Mouse (Mus musculus) adrenal gland, postnatal 14 days (tissue): ENCODE measurements at regions not wholly inside any gene's neighbourhood (a gene's known extent, or its start where the extent isn't known, plus 50 kb on each side); places are given as distances from the start of the nearest gene placed in this dataset.

Experiments
- DNase-seq: peaks from one replicate; pipeline ENCODE4 v3.0.0; 2021; ENCODE audit warnings: mixed read lengths

DNA sequence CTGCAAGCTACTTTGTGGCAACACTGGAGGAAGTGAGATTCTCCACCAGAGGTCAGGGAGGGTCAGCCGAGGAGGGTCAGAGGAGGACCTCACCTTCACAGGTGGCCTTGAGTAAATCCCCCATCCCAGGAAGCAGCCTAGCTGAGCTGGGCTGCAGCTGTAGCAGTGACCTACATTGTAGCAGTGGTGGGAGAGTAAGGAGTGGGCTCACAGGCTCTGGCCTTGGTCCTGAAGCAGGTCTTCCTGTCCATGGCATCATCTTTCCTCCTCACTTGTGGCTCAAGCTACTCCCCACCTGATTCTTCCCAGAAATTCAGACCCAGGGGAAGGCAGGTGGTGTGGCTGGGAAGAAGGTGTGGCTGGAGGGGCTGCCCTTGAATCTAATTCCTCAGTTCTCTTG lies 84.3 kb downstream of the 1810013L24Rik start:
- peak; percentile 6 for DNase-seq

DNA sequence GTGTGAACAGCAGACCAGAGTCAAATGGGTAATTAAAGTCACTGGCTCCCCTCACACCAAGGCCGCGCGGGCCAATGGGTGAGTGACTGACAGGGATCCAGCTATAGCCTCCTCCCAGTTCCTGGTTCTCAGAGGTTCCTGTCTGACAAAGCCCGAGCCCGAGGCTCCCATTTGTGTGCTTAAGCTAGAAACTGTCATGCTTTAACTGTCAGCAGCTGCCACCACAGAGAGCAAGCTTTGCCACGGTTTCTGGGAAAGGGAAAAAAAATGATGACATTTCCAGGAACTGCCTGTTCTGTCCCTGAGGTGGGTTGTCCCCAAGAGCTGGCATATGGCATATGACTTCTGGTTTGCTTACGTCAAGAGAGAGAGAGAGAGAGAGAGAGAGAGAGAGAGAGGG lies 86.2 kb downstream of the 1810013L24Rik start:
- DNase-seq = no peak

DNA sequence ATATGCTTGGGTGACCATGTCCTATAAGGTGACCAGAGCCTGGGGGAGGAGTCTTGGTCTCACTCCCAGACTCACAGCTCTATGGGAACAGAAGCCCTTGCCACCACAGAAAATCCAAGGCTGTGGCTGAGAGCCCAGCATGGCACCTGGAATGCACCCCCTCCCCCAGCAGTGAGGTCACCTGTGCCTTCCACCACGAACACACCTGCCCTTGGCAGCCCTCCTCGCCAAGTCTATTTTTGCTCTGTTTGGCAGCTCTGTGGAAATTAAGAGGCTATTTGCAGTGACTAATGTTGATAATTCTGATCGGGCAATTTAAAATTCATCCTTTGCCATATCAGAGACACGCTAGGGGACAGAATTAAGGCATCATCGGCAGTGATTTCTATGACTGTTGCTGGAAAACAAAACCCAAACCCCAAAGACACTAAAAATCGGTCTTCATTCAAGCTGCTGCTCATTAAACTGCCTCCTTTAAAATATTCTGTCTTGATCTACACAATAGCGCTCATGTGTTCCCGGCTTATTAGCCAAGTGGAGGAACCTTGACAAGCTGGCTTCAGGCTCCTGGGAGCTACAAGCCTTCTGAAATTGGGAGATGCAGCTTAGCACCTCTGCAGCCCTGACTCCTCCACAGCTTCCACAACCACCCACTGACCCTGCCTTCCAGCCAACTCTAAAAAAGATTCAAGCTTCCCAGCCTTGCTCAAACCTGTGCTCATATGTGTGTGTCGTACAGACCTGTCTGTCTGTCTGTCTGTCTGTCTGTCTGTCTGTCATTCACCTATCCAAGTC lies 89.0 kb downstream of the 1810013L24Rik start:
- DNase-seq = no peak

DNA sequence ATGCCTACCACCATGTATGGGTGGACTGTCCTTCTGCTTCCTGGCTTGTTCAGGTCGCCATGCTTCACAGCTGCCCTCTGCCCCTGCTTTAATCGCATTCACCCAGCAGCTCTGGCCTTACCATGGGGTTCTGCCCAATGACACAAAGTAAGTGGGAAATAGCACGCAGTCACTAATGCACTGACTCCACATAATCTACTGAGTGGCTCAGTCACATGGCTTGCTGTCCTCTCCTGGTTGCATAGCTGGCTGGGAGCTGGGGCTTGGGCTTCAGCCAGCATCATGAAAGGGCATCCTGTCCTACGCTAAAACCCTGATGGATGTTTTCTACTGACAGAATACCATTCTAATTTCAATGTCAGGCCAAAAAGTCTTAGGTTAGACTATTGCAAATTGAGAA lies 94.8 kb downstream of the 1810013L24Rik start:
- peak; percentile 42 for DNase-seq

DNA sequence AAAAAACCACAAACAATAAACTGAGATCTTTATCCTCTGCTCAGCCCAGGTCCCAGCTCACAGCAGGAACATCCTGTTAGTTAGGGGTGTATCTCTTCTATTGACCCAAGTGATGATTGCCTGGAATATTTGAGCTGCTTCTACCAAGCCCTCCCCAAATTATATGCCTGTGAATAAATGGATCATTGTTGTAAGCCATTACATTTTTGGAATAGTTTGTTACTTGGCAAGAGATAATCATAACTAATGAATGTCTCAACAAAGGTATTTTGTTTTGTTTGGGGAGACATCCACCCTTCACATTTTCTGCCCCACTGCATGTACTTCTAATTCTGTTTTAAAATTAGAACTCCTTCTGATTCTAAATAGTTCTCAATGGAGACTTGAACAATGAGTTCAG lies 102.1 kb downstream of the 1810013L24Rik start:
- DNase-seq = no peak

DNA sequence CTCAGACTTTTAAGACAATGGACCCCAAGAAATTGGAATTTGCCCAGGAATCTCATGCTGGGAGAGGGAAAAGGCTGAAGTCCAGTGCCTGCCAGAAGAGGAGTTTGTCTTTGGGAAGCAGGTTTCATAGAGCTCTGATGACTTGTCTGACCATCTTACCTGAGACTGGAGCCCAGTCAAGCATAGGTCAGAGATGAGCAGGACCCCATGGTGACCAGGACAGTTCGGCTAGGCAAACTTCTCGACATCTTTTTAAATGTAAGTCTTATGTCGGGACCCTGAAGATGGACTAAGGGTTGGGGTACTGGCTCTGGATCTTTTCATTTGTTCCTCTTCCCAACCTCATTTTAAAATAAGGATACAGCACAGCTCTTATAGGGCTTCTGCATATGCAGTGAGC lies 103.2 kb downstream of the 1810013L24Rik start:
- DNase-seq = no peak

DNA sequence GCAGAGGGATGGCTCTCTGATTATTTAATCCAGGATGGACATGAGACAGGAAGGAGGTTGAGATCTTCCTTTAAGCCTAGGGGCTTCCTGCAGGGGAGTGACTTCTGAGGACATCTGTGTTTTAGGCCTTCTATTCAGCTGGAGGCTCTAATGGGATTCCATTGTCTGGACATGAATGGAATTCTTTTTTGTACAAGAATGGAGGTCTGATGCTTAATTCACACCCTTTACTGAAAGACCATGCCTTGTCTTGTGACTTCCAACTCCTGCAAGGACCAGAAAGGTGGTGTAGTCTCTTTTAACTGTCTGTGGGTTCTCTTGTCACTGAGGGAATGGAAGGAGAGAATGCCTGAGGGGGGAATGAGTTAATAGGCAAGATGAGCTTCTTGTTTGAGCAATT lies 106.5 kb downstream of the 1810013L24Rik start:
- no peak for DNase-seq

DNA sequence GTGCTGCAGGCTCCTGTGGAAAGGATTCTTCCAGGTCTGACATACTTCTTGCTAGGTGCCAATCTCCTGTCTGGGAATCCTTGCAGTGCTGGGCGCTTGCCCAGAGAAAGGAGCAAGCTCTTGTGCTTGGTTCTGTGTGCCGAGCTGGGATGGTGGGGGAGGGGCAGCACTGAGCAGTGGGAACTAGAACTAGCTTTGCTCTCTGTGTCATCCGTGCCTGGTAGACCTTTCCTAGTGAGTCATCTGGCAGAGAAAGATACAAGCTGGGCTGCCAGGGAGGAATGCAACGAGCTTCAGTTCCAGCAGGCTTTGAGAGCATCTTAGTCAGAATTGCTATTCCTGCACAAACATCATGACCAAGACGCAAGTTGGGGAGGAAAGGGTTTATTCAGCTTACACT lies 108.6 kb downstream of the 1810013L24Rik start:
- DNase-seq = peak; percentile 85

DNA sequence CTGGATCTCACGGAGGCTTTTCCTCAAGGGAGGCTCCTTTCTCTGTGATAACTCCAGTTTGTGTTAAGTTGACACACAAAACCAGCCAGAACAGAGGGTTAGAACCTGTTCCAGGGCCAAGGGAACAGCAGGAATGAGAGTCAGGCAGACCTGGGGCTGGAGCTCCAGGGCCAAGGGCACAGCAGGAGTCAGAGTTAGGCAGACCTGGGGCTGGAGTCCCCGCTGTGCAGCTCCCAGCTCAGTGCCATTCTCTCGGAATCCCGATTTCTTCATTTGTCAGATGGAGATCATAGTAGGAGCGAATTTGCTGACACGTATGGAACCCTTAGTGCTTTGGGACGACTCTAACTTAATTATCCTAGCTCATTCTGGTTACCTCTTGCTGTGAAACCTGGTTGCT lies 109.2 kb downstream of the 1810013L24Rik start:
- DNase-seq = no peak

DNA sequence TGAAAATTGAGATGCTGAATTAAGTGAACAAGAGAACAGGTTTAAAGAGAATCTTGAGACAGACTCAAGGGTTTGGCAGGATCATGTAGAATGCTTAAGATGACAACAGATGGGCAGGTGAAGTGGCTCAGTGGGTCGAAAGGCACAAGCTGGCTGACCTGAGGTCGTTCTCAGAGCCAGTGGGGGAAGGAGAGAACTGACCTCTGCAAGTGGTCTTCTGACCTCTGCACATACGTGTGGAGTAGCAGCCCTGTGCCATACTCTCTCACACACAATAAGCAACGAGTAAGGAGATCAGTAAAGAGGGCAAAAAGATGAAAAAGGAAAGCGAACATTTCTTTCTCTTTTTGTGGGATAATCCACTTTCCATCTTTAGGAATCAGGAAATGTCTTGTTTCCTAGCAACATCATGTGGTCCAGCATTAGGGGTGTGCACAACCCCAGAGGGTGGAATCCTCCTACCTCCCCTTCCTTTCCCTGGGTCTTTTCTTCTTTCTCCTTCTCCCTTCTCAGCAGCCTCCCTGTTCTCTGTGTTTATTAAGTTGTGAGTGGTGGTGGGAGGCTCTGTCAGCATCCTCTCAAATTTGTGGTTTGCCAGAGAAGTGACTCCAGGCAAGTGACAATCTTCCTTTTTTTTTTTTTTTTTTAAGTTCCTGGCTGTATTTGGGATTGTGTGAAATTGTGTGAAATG lies 114.7 kb downstream of the 1810013L24Rik start:
- no peak for DNase-seq

DNA sequence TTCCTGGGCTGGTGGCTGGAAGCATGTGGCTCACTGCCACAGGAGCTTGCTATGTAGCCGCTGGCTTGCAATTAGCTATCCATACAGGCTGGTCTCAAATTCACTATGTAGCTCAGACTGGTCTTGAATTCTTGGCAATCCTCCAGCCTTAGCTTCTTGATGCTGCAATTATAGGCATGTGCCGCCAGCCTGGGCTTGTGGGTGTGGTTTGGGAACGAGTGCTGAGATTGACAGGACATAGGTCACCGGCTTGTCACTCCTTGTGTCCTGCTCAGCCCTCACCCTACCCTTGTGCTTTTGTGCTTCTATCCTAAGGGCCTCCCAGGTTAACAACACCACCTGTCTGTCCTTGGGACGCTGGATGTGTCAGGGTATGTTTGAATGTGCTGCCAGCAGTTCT lies 117.9 kb downstream of the 1810013L24Rik start:
- DNase-seq = no peak

DNA sequence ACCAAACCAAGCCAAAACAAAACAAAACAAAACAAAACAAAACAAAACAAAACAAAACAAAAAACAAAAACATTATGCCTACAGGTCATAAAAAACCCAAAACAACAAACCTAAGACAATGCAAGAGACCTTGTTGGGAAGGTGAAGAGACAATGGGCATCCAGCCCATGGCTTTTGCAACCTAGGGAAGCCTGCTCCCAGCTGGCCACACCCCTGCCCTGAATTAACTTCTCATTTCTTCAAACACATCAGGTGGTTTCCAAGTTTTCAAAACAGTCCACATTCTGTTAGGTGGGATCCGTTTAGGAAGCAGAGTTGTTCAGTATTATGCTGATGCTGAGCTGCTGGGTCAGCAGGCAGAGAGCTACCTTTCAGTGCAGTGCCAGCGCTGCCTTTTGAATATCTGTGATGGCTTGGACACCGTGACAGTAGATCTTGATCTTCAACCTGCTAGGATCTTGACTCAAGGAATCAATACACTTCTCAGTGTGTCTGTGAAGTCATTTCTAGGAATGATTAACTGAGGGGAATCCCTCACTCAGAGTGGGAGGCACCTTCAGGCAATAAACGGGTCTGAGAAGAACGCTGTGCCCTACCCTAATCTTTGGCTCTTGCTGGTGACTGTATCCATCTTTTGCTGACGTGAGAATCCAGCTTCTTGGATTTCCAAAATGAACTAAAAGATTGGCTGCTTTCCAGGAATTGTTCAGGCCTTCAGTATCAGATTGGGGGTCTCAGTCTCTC lies 121.4 kb downstream of the 1810013L24Rik start:
- DNase-seq = no peak

DNA sequence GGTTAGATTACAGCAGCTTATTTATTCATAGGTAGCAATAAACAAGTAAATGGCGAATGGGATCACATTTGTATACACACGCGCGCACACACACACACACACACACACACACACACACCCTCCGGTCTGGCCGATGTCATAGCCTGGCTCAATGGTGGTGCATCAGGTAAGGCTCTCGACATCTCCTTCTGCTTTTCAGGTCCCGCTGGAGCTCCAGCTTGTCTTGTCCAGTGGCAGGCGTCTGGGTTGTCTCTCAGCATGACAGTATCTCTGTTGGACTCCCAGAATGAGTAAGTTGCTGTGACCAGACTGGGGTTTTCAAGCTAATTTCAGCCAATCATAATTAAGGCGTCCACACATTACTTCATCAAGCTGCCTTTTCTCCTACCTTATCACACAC lies 131.8 kb downstream of the 1810013L24Rik start:
- no peak for DNase-seq

DNA sequence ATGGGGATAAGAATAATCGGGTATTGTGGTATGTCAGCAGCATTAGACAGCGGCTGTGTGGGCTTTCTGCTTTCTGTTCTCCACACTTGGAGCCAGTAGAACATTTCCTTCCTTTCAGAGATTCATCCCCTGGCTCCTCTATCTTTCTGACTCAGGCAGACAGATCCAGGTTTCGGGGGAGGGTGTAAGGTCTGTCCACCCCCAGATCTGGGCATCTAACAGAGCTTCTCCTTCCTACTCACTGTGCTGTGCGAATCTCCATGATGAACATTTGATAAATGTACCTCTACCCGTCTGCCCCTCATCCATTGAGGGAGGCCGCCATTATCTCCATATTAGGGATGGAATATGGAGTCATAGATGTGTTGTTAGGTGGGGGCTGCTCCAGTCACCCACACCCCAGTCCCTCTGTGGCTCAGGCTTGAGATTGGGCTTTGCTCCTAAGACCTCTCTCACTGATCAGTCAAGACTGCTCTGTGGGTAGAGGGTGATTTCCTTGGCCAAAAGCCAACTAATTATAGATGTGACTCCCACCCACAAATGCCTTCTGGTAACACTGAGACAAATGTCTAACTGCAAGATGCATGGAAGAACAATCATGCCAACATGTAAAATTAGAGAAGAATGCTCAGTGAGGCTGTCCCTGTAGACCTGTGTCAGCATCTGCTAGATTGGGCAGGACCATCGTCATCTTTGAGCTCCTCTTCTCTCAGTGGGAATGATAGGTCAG lies 163.8 kb downstream of the 1810013L24Rik start:
- DNase-seq = no peak

DNA sequence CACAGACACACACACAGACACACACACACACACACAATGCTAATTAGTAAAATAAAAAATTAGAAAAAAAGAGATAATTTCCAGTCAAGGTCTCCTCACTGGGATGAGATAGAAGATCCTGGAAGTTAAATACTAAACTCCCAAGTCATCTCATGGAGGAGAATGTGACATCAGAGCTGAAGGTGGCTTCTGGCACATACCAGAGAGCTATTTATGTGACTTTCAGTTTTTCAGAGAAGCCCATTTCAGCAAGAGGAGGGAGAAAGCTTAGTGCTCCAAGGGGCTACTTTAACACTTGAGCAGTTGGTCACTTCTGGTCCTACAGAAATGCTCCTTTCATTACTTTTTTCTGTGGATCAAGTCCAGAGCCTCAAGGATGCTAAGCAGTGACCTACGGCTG lies 164.6 kb downstream of the 1810013L24Rik start:
- no peak for DNase-seq

DNA sequence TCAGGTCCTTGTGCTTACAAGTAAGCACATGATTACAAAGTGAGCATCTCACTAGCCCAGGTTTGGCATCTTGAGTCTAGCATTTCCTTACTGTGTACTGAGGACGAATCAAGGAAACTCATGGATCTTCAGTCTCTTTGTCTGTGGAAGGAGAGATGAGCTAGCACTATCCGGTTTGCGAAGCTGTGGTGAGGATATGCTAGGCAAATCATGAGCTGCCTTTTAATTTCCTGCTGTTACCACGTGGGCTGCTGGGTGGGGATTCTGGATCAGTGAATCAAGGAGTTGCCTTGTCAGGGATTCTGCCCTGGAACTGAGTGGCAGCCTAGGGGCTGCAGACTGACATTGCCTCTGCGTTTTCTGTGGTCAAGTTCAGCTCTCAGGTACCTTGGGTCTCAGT lies 167.3 kb downstream of the 1810013L24Rik start:
- DNase-seq = no peak

DNA sequence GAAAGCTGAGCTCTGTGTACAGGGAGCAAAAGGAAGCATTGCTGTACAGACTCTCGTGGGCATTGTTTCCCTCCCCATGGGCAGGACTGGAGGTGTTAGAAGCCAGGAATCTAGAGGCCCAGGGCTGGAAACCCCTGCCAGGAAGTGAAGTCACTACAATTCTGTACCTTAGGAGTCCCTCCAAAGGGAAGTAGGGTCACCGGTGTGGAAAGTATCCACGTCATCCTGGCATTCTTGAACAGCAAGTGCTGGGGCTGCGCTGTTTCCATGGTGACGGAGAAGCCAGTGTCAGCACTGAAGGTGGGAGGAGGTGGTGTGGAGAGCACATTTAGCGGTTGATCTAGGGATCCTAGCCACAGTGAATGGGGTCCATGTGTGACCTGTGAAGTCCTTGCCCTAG lies 174.1 kb downstream of the 1810013L24Rik start:
- DNase-seq = peak; percentile 24

DNA sequence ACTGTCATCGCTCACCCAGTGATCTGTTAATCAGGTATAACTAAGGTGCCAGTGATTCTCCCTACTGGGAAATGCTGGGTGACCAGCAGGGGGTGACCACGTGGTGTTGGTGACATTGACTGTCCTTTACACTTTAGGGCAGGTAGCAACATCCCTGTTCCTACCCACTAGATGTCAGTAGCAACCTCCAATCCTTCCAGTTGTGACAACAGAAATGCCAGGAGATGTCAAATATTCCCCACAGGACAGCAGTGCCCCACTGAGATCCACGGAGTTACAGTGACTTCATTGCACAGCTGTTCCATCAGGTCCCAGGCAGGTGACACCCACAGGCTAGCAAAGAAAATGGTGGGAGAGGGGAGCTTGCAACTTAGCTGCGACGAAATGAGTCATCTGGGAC lies 176.0 kb downstream of the 1810013L24Rik start:
- no peak for DNase-seq

DNA sequence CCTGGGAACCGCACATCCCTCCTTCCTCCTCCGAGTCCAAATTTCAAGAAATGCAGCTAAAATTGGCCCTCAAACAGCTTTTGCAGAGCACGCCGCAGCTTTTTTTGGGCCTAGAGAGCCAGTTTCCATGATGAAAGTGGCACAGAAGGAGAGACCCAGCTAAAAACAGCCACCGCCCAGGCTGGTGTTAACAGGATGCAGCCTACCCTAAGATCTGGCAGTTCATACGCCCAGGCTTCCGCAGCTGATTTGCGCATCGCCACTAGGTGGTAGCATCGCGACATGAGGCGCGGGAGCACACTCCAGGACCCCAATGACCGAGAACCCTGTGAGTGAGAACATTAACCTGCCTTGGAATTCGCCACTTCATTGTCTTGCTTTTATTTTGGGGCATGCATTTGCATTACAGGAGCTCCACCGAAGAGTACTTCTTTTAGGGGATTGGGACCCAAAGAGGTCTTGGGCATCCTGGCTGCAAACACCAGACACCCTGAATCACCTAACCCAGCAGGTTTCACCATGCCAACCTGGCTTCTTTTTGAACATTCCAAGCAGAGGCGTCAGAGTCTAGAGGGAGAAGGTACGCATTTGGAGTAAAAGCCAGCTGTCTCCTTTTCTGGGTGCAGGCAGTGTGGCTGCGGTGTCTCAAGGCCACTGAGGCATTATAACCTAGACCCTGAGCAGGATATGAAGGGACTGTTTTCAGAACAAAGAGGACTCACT lies 179.6 kb downstream of the 1810013L24Rik start:
- DNase-seq = peak; percentile 87

DNA sequence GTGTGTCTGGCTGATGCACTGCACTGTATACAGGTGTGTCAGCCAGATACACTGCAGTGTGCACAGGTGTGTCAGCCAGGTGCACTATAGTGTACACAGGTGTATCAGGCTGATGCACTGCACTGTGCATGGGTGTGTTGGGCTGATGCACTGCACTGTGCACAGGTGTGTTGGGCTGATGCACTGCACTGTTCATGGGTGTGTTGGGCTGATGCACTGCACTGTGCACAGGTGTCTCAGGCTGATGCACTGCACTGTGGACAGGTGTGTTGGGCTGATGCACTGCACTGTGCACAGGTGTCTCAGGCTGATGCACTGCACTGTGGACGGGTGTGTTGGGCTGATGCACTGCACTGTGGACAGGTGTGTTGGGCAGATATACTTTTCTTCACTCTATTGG lies 181.2 kb downstream of the 1810013L24Rik start:
- no peak for DNase-seq

DNA sequence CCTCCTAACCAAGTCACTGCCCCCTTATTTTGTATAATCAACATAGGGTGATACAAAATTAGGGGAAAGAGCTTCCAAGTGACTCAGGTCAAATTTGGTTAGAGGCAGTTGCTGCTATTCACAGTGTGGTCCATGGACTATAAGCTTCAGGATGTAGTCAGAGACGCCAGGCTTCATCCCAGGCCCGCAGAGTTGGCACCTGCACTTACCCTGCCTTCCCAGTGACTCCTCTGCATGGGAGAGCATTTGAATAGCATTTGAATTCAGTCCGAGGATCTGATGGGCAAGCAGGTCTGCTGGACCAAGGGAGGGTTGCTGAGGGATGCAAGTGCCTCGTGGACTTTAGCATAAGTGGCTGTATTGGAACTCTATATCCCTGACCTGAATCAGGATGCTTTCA lies 181.8 kb downstream of the 1810013L24Rik start:
- no peak for DNase-seq
